Mouse (Mus musculus) stomach, embryonic 14.5 days (tissue): ENCODE data around the gene Prpsap1. TPM values are rescaled to one million over a fixed set of nuclear protein-coding genes. Genes with fewer than 3 reads are reported as not detected.

ENCODE experiments used
- ATAC-seq: fragments of 200-750 bp; cut with Nextera tagmentation; 2 replicates; pipeline ENCODE4 v1.8.0; 2017; ENCODE audit warnings: low read depth, moderate TSS enrichment; ENCODE audit not compliant: insufficient number of reproducible peaks, insufficient read depth, low FRiP score
- H3K27ac ChIP-seq: fragments of 300-500 bp; sonication (generic); 2 replicates; pipeline ENCODE4 v1.5.1; 2014; ENCODE audit warnings: mild to moderate bottlenecking, low read length, moderate library complexity, mixed read lengths
- H3K27me3 ChIP-seq: fragments of 300-500 bp; sonication (generic); 2 replicates; pipeline ENCODE4 v1.6.1; 2014; ENCODE audit warnings: low read length, control low read depth, mixed read lengths; ENCODE audit not compliant: control insufficient read depth, insufficient read depth
- H3K36me3 ChIP-seq: fragments of 300-500 bp; sonication (generic); 2 replicates; pipeline ENCODE4 v1.6.1; 2014; ENCODE audit warnings: mild to moderate bottlenecking, control low read depth, low read length, moderate library complexity, mixed read lengths; ENCODE audit not compliant: control insufficient read depth, insufficient read depth
- H3K4me1 ChIP-seq: fragments of 300-500 bp; sonication (generic); 2 replicates; pipeline ENCODE4 v1.6.1; 2014; ENCODE audit warnings: low read length, control low read depth, mixed read lengths; ENCODE audit not compliant: control insufficient read depth, insufficient read depth
- H3K4me2 ChIP-seq: fragments of 300-500 bp; sonication (generic); replicated peaks from 2 replicates; pipeline ENCODE4 v1.6.1; 2014; ENCODE audit warnings: low read depth, low read length, control low read depth
- H3K4me3 ChIP-seq: fragments of 300-500 bp; sonication (generic); 2 replicates; pipeline ENCODE4 v1.5.1; 2014; ENCODE audit warnings: low read depth, low read length, control low read depth
- H3K9ac ChIP-seq: fragments of 300-500 bp; sonication (generic); replicated peaks from 2 replicates; pipeline ENCODE4 v1.6.1; 2014; ENCODE audit warnings: low read depth, mild to moderate bottlenecking, control low read depth, low read length, moderate library complexity, mixed read lengths
- H3K9me3 ChIP-seq: fragments of 300-500 bp; sonication (generic); 2 replicates; pipeline ENCODE4 v1.6.1; 2016; ENCODE audit warnings: low read depth, low read length, control low read depth; ENCODE audit not compliant: control insufficient read depth
- whole genome bisulfite sequencing: fragments of 180-500 bp; shearing (Covaris S2); extraction: QIAGEN DNeasy Blood & Tissue Kit; methylation state at CpG from one replicate; pipeline ENCODE4 v1.1.7; 2014; 5-methylcytosine and 5-hydroxymethylcytosine counted together
- polyA plus RNA-seq: library from polyadenylated mRNA; unstranded; fragments of >200 nt; fragmentation: Nextera tagmentation; extraction: Ambion mirVana; gene quantifications from 2 replicates; pipeline ENCODE4 v1.2.1, GENCODE M21; 2014

Gene Prpsap1
- polyA plus RNA-seq, 1 experiment from 2014 or later, result 218 TPM

- Histone ChIP-seq H3K4me2 (no peak overlapping the region), H3K36me3 (peaks cover 21% of the 10 kb centered on the region), H3K27ac (no peak overlapping the region), H3K9ac (no peak overlapping the region), H3K27me3 (no peaks in the 10 kb centered on the region), H3K4me1 (peaks cover 16% of the 10 kb centered on the region), H3K9me3 (no peaks in the 10 kb centered on the region), H3K4me3 (no peak overlapping the region)
- 66% methylated on average over 7 of the region's 7 CpGs for WGBS
- no peak for ATAC-seq
These were observed 53.5 kb downstream of the Prpsap1 start for GRCm38 (mm10) chr11:116440408-116441068.

GRCm38 (mm10) chr11:116439269-116440240 lies 54.4 kb downstream of the Prpsap1 start:
- H3K9ac ChIP-seq, result no peak overlapping the region
- no peaks in the 10 kb centered on the region for H3K9me3 ChIP-seq
- H3K27ac ChIP-seq, result no peak overlapping the region
- H3K4me3 ChIP-seq, result no peak overlapping the region
- ATAC-seq, result no peak
- peaks cover 18% of the 10 kb centered on the region for H3K4me1 ChIP-seq
- no peak overlapping the region for H3K4me2 ChIP-seq
- WGBS, result 76% methylated on average over 19 of the region's 19 CpGs
- peaks cover 21% of the 10 kb centered on the region for H3K36me3 ChIP-seq
- H3K27me3 ChIP-seq, result no peaks in the 10 kb centered on the region

GRCm38 (mm10) chr11:116437541-116437940 lies 56.5 kb downstream of the Prpsap1 start:
- Histone ChIP-seq H3K9ac (no peak overlapping the region), H3K36me3 (peaks cover 21% of the 10 kb centered on the region), H3K27me3 (no peaks in the 10 kb centered on the region), H3K27ac (0 out of 2 replicates have a peak overlapping the region, but pooled peaks have one; percentile 28), H3K9me3 (no peaks in the 10 kb centered on the region), H3K4me1 (peaks cover 18% of the 10 kb centered on the region), H3K4me3 (no peak overlapping the region), H3K4me2 (no peak overlapping the region)
- ATAC-seq, result no peak
- WGBS, result 80% methylated on average over 11 of the region's 11 CpGs

GRCm38 (mm10) chr11:116436725-116437331 lies 57.2 kb downstream of the Prpsap1 start:
- Histone ChIP-seq H3K4me2 (peak overlapping the region; percentile 85), H3K9ac (no peak overlapping the region), H3K4me3 (no peak overlapping the region), H3K27me3 (no peaks in the 10 kb centered on the region), H3K9me3 (no peaks in the 10 kb centered on the region), H3K36me3 (peaks cover 21% of the 10 kb centered on the region), H3K4me1 (peaks cover 18% of the 10 kb centered on the region), H3K27ac (0 out of 2 replicates have a peak overlapping the region, but pooled peaks have one; percentile 28)
- WGBS, result 57% methylated on average over 4 of the region's 4 CpGs
- no peak for ATAC-seq

- Histone ChIP-seq H3K27me3 (no peaks in the 10 kb centered on the region), H3K9ac (no peak overlapping the region), H3K4me2 (peak overlapping the region; percentile 85), H3K27ac (peak overlapping the region; percentile 28; the same call in 1 of the 2 replicates), H3K4me3 (peak overlapping the region; percentile 80; the same call in 1 of the 2 replicates), H3K4me1 (peaks cover 18% of the 10 kb centered on the region), H3K9me3 (no peaks in the 10 kb centered on the region), H3K36me3 (peaks cover 21% of the 10 kb centered on the region)
- 47% methylated on average over 5 of the region's 5 CpGs for WGBS
- ATAC-seq, result no peak
These were observed 57.8 kb downstream of the Prpsap1 start for GRCm38 (mm10) chr11:116435992-116436724.

GRCm38 (mm10) chr11:116434967-116435752 lies 58.8 kb downstream of the Prpsap1 start:
- H3K9me3 ChIP-seq, result no peaks in the 10 kb centered on the region
- no peak for ATAC-seq
- WGBS, result 53% methylated on average over 12 of the region's 12 CpGs
- peak overlapping the region; percentile 80 for H3K4me3 ChIP-seq
- H3K27ac ChIP-seq, result peak overlapping the region; percentile 93
- H3K4me1 ChIP-seq, result peaks cover 18% of the 10 kb centered on the region
- H3K9ac ChIP-seq, result peak overlapping the region; percentile 80
- peaks cover 21% of the 10 kb centered on the region for H3K36me3 ChIP-seq
- no peaks in the 10 kb centered on the region for H3K27me3 ChIP-seq
- peak overlapping the region; percentile 85 for H3K4me2 ChIP-seq

DNA sequence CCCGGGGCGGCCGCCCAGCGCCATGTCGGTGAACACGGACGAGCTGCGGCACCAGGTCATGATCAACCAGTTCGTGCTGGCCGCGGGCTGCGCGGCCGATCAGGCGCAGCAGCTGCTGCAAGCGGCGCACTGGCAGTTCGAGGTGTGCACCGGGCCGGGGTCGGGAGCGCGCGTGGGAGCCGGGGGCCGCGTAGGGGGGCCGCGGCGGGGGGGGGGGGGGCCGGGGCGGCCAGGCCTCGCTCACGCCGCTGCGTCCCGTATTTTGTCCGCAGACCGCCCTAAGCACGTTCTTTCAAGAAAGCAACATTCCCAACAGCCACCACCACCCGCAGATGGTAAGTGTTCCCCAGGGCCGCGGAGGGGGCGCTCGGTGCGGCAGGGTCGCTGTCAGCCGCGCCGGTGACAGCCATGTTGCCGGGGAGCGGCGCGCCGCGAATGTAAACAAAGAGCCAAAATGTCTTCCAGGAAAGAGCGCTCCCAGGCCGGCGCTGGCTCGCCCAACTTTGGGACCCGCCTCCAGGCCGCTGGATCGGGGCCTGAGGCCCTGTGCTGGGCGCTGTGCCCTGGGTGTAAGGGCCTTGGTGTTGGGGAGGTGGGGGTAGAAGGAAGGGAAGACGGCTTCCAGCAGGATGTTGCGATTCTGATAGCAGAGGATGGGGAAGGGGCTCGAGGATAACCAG lies 59.6 kb downstream of the Prpsap1 start:
- Histone ChIP-seq H3K27me3 (no peaks in the 10 kb centered on the region), H3K4me2 (peak overlapping the region; percentile 85), H3K9me3 (no peaks in the 10 kb centered on the region), H3K27ac (peak overlapping the region; percentile 93), H3K9ac (peak overlapping the region; percentile 80), H3K4me1 (peaks cover 22% of the 10 kb centered on the region), H3K4me3 (peak overlapping the region; percentile 80), H3K36me3 (peaks cover 19% of the 10 kb centered on the region)
- 0 out of 2 replicates have a peak, but pooled peaks have one; percentile 7 for ATAC-seq
- under 1% methylated on average over 45 of the region's 67 CpGs for WGBS
